Mouse (Mus musculus): ENCODE measurements around the gene Sfn. TPM values are rescaled to one million over a fixed set of nuclear protein-coding genes. Genes with fewer than 3 reads are reported as not detected.
A peak's percentile ranks its signal among the peaks of the same experiment; 100 is the strongest.

Sfn gene
- polyA plus RNA-seq, 1 experiment from 2014 or later, result 21.3 TPM

- H3K4me2 ChIP-seq (ENCODE audit: low read length), result no peak overlapping the region
- no peak for TF ChIP-seq CTCF (IDR thresholded peaks at IDR 0.05; ENCODE audit: low read depth)
- no peaks in the 10 kb centered on the region for H3K27me3 ChIP-seq (ENCODE audit: insufficient read depth, low read length)
- 69% methylated on average over 10 of the region's 10 CpGs for WGBS
- H3K4me1 ChIP-seq (replicated peaks; ENCODE audit: insufficient read depth, low read length), result no peaks in the 10 kb centered on the region
- H3K4me3 ChIP-seq (replicated peaks; ENCODE audit: low read depth, low read length), result no peak overlapping the region
- H3K36me3 ChIP-seq (ENCODE audit: insufficient read depth, low read length), result peaks cover 17% of the 10 kb centered on the region
- DNase-seq (ENCODE audit: low spot score) (peak; percentile 32), ATAC-seq (replicated peaks; ENCODE audit: low FRiP score, low read depth) (no peak)
- H3K9ac ChIP-seq (ENCODE audit: low read depth, low read length), result no peak overlapping the region
- no peak overlapping the region for H3K27ac ChIP-seq
- H3K9me3 ChIP-seq (replicated peaks; ENCODE audit: low read length), result no peaks in the 10 kb centered on the region
These were observed 13.4 kb upstream of the Sfn start for GRCm38 (mm10) chr4:133615416-133615815.

DNA sequence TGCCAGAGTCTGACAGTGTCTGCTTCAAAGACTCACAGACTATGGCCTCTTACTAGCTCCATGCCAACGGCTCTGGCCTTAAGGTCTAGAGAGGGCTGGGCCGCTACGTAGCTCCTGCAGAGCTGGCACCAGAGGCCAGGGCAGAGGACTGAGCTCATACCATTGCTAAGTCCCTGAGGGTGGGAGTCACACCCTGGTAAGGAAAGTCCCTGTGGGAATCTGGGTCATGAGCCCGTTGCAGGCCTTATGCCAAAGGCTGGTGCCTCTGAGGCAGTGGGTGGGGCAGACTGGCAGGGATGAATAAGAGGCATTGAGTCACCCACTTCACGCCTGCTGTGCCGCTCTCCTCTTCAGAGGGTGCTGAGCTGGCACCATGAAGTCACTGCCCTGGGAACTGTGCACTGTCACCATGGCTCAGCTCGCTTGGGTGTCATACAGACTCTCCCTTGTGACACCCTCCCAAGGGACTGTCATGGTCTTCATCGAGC is 12.3 kb upstream of the Sfn start:
- Histone ChIP-seq H3K27me3 (ENCODE audit: insufficient read depth, low read length) (no peaks in the 10 kb centered on the region), H3K4me2 (ENCODE audit: low read length) (no peak overlapping the region), H3K27ac (no peak overlapping the region), H3K9me3 (replicated peaks; ENCODE audit: low read length) (no peaks in the 10 kb centered on the region), H3K4me3 (replicated peaks; ENCODE audit: low read depth, low read length) (no peak overlapping the region), H3K9ac (ENCODE audit: low read depth, low read length) (no peak overlapping the region), H3K4me1 (replicated peaks; ENCODE audit: insufficient read depth, low read length) (no peaks in the 10 kb centered on the region), H3K36me3 (ENCODE audit: insufficient read depth, low read length) (peaks cover 20% of the 10 kb centered on the region)
- WGBS, result 90% methylated on average over 8 of the region's 8 CpGs
- DNase-seq (ENCODE audit: low spot score) (no peak), ATAC-seq (replicated peaks; ENCODE audit: low FRiP score, low read depth) (no peak)
- no peak for TF ChIP-seq CTCF (IDR thresholded peaks at IDR 0.05; ENCODE audit: low read depth)

DNA sequence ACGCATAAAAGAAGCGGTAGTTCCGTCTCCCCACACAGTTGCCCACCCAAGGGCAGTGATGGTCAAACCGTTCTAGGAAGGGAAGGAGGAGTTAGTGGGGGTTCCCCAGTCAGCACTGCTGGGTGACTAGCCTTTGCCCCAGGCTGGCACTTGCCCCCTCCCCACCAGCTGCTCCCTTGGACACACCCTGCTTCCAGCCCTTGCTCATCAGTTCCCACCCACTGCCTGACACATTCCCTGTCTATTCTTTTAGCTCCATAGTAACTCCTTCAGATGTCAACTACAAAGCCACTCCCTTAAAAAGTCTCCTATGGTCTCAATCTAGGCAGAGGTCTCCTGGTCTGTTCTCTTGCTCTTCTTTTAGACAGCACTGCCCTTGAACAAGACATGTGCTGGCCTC is 11.9 kb upstream of the Sfn start:
- H3K4me3 ChIP-seq (replicated peaks; ENCODE audit: low read depth, low read length), result no peak overlapping the region
- WGBS, result 77% methylated on average over 4 of the region's 4 CpGs
- no peak for DNase-seq (ENCODE audit: low spot score)
- H3K27me3 ChIP-seq (ENCODE audit: insufficient read depth, low read length), result no peaks in the 10 kb centered on the region
- no peak for TF ChIP-seq CTCF (IDR thresholded peaks at IDR 0.05; ENCODE audit: low read depth)
- H3K27ac ChIP-seq, result no peak overlapping the region
- no peaks in the 10 kb centered on the region for H3K9me3 ChIP-seq (replicated peaks; ENCODE audit: low read length)
- no peak overlapping the region for H3K9ac ChIP-seq (ENCODE audit: low read depth, low read length)
- no peaks in the 10 kb centered on the region for H3K4me1 ChIP-seq (replicated peaks; ENCODE audit: insufficient read depth, low read length)
- peaks cover 20% of the 10 kb centered on the region for H3K36me3 ChIP-seq (ENCODE audit: insufficient read depth, low read length)
- no peak overlapping the region for H3K4me2 ChIP-seq (ENCODE audit: low read length)
- ATAC-seq (replicated peaks; ENCODE audit: low FRiP score, low read depth), result no peak

GRCm38 (mm10) chr4:133613026-133613425 is 11.1 kb upstream of the Sfn start:
- peaks cover 26% of the 10 kb centered on the region for H3K36me3 ChIP-seq (ENCODE audit: insufficient read depth, low read length)
- no peak for TF ChIP-seq CTCF (IDR thresholded peaks at IDR 0.05; ENCODE audit: low read depth)

DNA sequence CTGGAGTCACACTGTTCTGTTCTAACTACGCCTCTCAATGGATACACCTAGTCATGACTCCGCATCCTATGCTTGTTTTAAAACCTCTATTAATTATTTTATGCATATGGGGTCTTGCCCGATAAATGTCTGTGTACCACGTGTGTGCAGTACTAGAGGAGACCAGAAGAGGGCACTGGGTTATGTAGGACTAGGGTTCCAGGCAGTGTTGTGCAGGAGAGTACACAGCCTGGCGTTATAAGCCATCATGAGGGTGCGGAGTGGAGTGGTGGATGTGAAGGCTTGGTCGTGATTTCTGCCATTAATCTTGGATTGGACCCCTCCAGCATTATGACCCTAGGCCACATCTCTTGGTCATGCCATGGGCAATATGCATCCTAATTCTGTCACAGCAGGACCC is 10.4 kb upstream of the Sfn start:
- no peak overlapping the region for H3K4me2 ChIP-seq (ENCODE audit: low read length)
- peak; percentile 25; the same call in 1 of the 2 replicates for TF ChIP-seq CTCF (IDR thresholded peaks at IDR 0.05; ENCODE audit: low read depth)
- no peaks in the 10 kb centered on the region for H3K27me3 ChIP-seq (ENCODE audit: insufficient read depth, low read length)
- WGBS, result 98% methylated on average over 7 of the region's 7 CpGs
- no peak for DNase-seq (ENCODE audit: low spot score)
- no peaks in the 10 kb centered on the region for H3K9me3 ChIP-seq (replicated peaks; ENCODE audit: low read length)
- H3K4me3 ChIP-seq (replicated peaks; ENCODE audit: low read depth, low read length), result no peak overlapping the region
- H3K9ac ChIP-seq (ENCODE audit: low read depth, low read length), result no peak overlapping the region
- H3K4me1 ChIP-seq (replicated peaks; ENCODE audit: insufficient read depth, low read length), result no peaks in the 10 kb centered on the region
- H3K36me3 ChIP-seq (ENCODE audit: insufficient read depth, low read length), result peaks cover 26% of the 10 kb centered on the region
- H3K27ac ChIP-seq, result no peak overlapping the region
- ATAC-seq (replicated peaks; ENCODE audit: low FRiP score, low read depth), result no peak

More at GRCm38 (mm10) chr4:133613026-133613425, 11.1 kb upstream of the Sfn start:
- H3K4me2 ChIP-seq (ENCODE audit: low read length), result no peak overlapping the region
- H3K9me3 ChIP-seq (replicated peaks; ENCODE audit: low read length), result no peaks in the 10 kb centered on the region
- no peak overlapping the region for H3K27ac ChIP-seq
- ATAC-seq (replicated peaks; ENCODE audit: low FRiP score, low read depth) (no peak), DNase-seq (ENCODE audit: low spot score) (no peak)
- no peak overlapping the region for H3K4me3 ChIP-seq (replicated peaks; ENCODE audit: low read depth, low read length)
- no peaks in the 10 kb centered on the region for H3K4me1 ChIP-seq (replicated peaks; ENCODE audit: insufficient read depth, low read length)
- H3K9ac ChIP-seq (ENCODE audit: low read depth, low read length), result no peak overlapping the region
- H3K27me3 ChIP-seq (ENCODE audit: insufficient read depth, low read length), result no peaks in the 10 kb centered on the region
- WGBS, result 95% methylated on average over 8 of the region's 8 CpGs

GRCm38 (mm10) chr4:133611815-133612214 is 9.8 kb upstream of the Sfn start:
- ATAC-seq (replicated peaks; ENCODE audit: low FRiP score, low read depth), result no peak
- peak; percentile 53; the same call in 1 of the 2 replicates for TF ChIP-seq CTCF (IDR thresholded peaks at IDR 0.05; ENCODE audit: low read depth)

GRCm38 (mm10) chr4:133609719-133610118 is 7.8 kb upstream of the Sfn start:
- Histone ChIP-seq H3K9ac (ENCODE audit: low read depth, low read length) (no peak overlapping the region), H3K36me3 (ENCODE audit: insufficient read depth, low read length) (peaks cover 35% of the 10 kb centered on the region), H3K27ac (no peak overlapping the region), H3K9me3 (replicated peaks; ENCODE audit: low read length) (no peaks in the 10 kb centered on the region), H3K4me3 (replicated peaks; ENCODE audit: low read depth, low read length) (no peak overlapping the region), H3K4me1 (replicated peaks; ENCODE audit: insufficient read depth, low read length) (no peaks in the 10 kb centered on the region), H3K27me3 (ENCODE audit: insufficient read depth, low read length) (no peaks in the 10 kb centered on the region), H3K4me2 (ENCODE audit: low read length) (no peak overlapping the region)
- TF ChIP-seq CTCF (IDR thresholded peaks at IDR 0.05; ENCODE audit: low read depth), result peak; percentile 91
- DNase-seq (ENCODE audit: low spot score) (peak; percentile 79), ATAC-seq (replicated peaks; ENCODE audit: low FRiP score, low read depth) (peak; percentile 57)
- 16% methylated on average over 6 of the region's 6 CpGs for WGBS

More at GRCm38 (mm10) chr4:133611815-133612214, 9.8 kb upstream of the Sfn start:
- peaks cover 26% of the 10 kb centered on the region for H3K36me3 ChIP-seq (ENCODE audit: insufficient read depth, low read length)
- DNase-seq (ENCODE audit: low spot score), result no peak
- H3K9ac ChIP-seq (ENCODE audit: low read depth, low read length), result no peak overlapping the region
- no peaks in the 10 kb centered on the region for H3K4me1 ChIP-seq (replicated peaks; ENCODE audit: insufficient read depth, low read length)
- H3K4me3 ChIP-seq (replicated peaks; ENCODE audit: low read depth, low read length), result no peak overlapping the region
- no peaks in the 10 kb centered on the region for H3K9me3 ChIP-seq (replicated peaks; ENCODE audit: low read length)
- no peaks in the 10 kb centered on the region for H3K27me3 ChIP-seq (ENCODE audit: insufficient read depth, low read length)
- H3K4me2 ChIP-seq (ENCODE audit: low read length), result no peak overlapping the region
- 94% methylated on average over 5 of the region's 5 CpGs for WGBS
- H3K27ac ChIP-seq, result no peak overlapping the region
